Mouse (Mus musculus): Measurements from ENCODE around the gene Gm4924.

Gene Gm4924

DNA sequence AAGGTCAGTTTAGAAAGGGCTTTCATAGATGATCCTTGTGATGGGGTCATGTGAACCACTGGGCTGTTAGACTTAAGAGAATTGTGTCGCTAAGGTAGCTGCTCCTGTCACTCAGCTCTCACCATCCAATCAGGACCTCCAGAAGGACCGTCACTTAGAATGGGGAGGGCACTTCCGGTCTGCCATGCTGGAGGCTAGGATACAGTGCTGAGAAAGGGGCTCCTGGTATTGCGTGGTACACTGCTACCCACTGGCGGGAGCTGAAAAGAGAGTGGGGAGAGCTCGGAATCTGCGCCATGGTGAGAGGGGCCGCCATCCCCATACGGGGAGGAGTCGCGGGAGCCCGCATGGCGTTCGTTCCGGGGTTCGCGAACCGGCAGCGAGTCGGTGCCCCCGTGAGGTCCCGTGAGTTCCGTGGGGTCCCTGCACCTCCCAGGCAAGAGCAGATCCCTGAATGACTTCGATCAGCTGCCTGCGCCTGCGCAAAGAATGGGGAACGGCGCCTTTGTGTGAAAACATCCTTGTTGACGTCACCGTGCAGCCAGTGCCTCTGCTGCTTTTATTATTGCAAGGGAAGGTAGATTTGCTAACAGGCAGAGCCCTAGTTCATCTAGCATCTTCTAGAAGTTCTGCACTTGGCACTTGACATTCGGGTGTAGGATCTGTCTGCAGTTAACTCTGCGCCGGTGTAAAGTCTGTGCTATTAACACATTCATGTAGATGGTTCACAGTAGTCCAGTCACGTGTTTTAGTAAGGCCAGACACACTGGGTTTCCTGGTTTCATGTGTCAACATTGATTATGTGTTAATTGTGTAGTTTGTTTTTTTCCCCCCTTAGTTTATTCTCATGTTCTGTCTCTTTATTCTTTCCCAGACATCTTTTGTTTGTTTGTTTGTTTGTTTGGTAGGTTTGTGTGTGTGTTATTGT is at the start of gene Gm4924:
TSS of gene Gm4924 (plus strand) at position 173 of the 928 bp plus-strand sequence.
- peak; percentile 99 for DNase-seq (ENCODE audit: low read depth, low spot score)

DNA sequence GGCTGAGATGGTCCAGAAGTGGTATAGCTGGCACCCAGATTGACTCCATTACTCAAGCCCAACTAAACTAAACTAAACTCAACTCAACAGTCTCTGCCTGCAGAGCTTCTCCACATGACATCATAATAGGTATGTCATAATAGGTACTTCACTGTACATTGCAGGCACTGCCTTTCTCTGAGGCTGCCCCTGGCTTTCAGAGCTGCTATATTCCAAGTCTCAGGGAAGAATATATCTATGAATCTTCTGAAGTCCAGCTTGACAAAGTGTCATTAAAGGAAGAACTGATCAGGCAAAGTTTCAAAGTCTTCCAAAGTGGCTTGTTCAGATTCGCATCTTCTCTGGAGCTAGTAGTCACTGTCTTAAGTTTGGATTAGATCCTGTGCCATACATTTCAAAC is 37.6 kb upstream of the Gm4924 start, which contains the start of gene 4932415D10Rik:
TSS of gene 4932415D10Rik (minus strand) at position 101 of the 400 bp plus-strand sequence.
- no peak for DNase-seq (ENCODE audit: low read depth, low spot score)

DNA sequence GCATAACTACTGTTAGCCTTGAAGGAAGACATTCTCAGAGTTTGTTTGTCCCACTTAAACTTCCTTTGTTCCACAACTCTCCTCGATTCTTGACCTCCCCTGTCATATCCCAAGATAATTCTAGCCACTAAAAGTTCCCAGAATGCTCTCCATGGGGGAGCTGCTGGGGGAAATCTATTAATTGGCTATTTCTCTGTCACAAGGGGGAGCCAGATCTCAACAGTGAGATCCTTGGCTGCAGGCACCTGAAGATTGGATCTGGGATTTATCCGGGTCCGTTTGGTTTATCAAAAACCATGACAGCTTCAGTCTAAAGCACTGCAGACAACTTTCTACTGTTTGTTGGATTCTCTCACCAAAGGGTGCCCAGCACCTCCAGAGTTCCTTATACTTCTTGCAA is 33.9 kb upstream of the Gm4924 start:
- DNase-seq (ENCODE audit: low read depth, low spot score): peak; percentile 4

DNA sequence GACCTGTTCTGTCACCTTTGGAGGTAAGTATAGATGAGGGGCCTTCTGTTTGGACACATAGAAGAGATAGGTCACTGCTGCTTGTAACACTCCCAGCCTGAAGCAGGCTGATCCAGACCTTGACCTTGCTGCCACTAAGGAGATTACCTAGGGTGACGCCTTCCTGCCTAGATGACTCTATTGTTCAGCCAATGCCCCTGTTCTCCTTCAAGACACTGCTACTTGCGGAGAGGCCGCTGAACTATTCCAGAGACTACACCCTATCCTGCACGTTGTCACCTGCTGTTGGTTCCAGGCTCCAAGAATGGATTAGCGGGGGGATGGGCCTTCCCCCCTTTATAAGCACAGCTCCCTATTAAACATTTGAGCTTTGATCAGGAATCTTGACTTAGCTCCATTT is 24.2 kb upstream of the Gm4924 start:
- no peak for DNase-seq (ENCODE audit: low read depth, low spot score)

DNA sequence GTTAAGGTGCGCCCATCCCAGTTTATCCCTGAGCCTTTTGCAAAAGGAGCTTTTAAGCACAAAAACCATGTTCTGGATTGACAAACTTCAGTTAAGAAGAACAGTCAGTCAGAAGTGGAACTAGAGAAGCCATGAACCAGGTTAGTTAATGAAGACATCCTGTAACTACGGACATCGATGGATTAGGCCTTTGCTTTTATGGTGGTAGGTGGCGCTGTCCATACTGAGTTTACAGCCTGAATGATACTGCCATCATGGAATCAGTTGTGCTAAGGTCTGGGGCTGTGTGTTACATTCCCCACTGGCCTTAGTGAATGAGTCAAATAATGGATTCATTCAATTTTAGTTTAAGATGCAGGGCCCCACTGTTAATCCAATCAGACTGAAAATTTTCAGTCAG is 1.3 kb downstream of the Gm4924 start:
- DNase-seq (ENCODE audit: low read depth, low spot score): peak; percentile 1

DNA sequence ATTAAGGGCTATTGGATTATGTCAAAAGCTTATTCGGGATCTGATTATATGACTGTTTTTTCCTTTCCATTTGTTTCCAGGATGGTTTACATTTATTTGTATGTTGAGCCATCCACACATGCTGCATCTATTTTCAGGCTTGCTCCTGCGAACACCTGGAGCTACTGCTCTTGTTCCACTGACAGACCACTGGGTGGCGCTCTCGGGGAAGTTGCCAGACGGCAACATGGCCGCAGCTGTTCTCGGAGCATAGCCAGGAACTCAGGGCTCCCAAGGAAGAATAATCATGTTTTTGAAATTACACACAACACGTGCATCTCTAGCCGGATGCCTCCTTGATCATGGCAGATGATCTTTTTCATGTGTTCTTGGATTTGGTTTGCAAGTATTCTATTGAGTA is 7.9 kb downstream of the Gm4924 start:
- DNase-seq (ENCODE audit: low read depth, low spot score): no peak

DNA sequence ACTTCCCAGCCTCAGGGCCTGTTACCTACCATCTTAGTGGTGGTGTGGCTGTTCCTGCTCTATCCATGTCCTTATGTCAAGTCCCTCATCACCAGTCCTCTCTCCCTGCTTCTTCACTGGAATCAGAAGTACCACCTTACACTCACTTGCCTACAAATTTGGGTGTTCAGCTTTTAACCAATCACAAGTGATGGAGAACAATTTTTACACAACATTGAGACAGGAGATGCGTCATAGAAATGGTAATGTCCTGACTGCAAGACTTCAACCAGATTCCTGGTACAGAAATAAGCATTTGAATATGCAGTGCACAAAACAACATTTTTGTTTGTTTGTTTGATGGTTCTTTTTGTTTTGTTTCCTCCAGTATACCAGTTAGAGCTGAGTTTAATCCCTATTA is 28.9 kb downstream of the Gm4924 start:
- DNase-seq (ENCODE audit: low read depth, low spot score): no peak

DNA sequence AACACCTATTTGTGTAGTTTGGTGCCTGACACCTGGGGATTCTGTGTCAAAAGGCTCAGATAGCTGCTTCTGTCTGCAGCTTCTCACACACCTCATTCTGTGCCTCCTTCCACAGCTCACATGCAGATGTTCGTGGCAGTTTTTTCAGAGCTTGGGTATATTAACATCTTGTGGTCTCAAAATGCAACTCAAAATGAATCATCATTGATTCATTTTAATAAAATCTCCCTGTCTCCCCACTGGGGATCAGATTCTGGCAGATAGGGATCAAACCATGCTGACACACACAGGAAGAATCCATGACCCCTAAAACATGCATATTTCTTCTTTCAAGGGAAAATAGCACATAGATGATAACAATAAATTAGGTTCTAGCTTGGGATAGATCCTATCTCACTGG is 55.5 kb downstream of the Gm4924 start:
- no peak for DNase-seq (ENCODE audit: low read depth, low spot score)

DNA sequence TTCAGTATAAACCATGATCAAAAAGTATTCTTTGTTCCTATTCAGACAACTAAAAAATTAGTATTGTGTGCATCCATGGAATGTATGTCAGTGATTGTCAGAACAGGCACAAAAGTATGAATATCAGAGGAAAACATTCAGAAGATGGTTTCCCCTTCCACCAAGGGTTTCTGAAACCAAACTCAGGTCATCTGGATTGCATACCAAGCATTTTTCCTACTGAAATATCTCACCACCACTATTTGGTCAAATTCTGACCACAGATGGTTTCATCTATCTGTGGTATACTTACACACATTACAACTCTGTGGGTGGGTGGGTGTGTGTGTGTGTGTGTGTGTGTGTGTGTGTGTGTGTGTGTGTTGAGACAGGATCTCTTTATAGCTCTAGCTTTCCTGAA is 69.6 kb downstream of the Gm4924 start:
- DNase-seq (ENCODE audit: low read depth, low spot score): no peak
